Mouse (Mus musculus) liver, adult (tissue): Measurements from ENCODE around the gene Selenof.

ENCODE experiments used
- GATA4 ChIP-seq: IDR thresholded peaks from 2 replicates; pipeline ENCODE4 v1.6.1; 2014; ENCODE audit warnings: mild to moderate bottlenecking, low read length; ENCODE audit not compliant: insufficient replicate concordance

Selenof gene

GRCm38 (mm10) chr3:144553942-144554341 lies 16.2 kb upstream of the Selenof start:
- TF ChIP-seq GATA4, result no peak

GRCm38 (mm10) chr3:144554503-144554902 lies 15.6 kb upstream of the Selenof start:
- no peak for TF ChIP-seq GATA4

- TF ChIP-seq GATA4, result no peak
These were observed 15.0 kb upstream of the Selenof start for GRCm38 (mm10) chr3:144555144-144555543.

GRCm38 (mm10) chr3:144556625-144557324 lies 13.3 kb upstream of the Selenof start:
- no peak for TF ChIP-seq GATA4

- TF ChIP-seq GATA4, result no peak
These were observed 11.8 kb upstream of the Selenof start for GRCm38 (mm10) chr3:144558274-144558673.

- no peak for TF ChIP-seq GATA4
These were observed 8.4 kb upstream of the Selenof start for GRCm38 (mm10) chr3:144561511-144562250.

GRCm38 (mm10) chr3:144563916-144564315 lies 6.2 kb upstream of the Selenof start:
- TF ChIP-seq GATA4, result no peak

GRCm38 (mm10) chr3:144565212-144565611 lies 4.9 kb upstream of the Selenof start:
- TF ChIP-seq GATA4, result no peak

GRCm38 (mm10) chr3:144568861-144569361 lies 1.2 kb upstream of the Selenof start:
- no peak for TF ChIP-seq GATA4

- TF ChIP-seq GATA4, result no peak
These were observed 618 bp upstream of the Selenof start for GRCm38 (mm10) chr3:144569401-144569971.

- no peak for TF ChIP-seq GATA4
These were observed 848 bp downstream of the Selenof start for GRCm38 (mm10) chr3:144570816-144571487.

GRCm38 (mm10) chr3:144574256-144574655 lies 4.2 kb downstream of the Selenof start:
- TF ChIP-seq GATA4, result no peak

- no peak for TF ChIP-seq GATA4
These were observed 7.5 kb downstream of the Selenof start for GRCm38 (mm10) chr3:144577366-144578340.

- TF ChIP-seq GATA4, result no peak
These were observed 8.8 kb downstream of the Selenof start for GRCm38 (mm10) chr3:144578921-144579320.
